Mouse (Mus musculus) frontal cortex, postnatal 25 days (tissue): Measurements from ENCODE around the gene Oip5.

ENCODE experiments used
- DNase-seq, 2 experiments: peaks; one replicate each; pipeline ENCODE4 v3.0.0; 2022; ENCODE audit warnings: low spot score in 2 of 2

The Oip5 gene

DNA sequence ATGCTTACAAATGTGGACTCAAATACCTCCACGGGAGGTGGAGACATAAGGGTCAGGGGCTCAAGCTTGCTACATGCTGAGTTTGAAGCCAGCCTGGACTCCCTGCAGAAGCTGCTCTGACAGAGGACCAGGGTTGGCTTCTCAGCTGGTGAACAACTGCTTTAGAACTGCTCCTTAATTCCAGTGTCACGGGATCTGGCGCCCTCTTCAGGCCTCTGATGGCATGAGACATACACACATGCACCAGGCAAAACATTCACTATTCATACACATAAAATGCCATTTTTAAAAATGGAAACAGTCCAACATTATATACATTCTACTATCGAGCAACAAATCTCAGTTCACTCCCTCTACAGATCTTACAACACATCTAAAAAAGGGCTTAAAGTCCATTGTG is 30.9 kb downstream of the Oip5 start:
- DNase-seq = peak; percentile 24 to 25

GRCm38 (mm10) chr2:119584282-119584681 is 34.0 kb downstream of the Oip5 start:
- no peak for DNase-seq

GRCm38 (mm10) chr2:119583439-119583838 is 34.8 kb downstream of the Oip5 start:
- DNase-seq = no peak

DNA sequence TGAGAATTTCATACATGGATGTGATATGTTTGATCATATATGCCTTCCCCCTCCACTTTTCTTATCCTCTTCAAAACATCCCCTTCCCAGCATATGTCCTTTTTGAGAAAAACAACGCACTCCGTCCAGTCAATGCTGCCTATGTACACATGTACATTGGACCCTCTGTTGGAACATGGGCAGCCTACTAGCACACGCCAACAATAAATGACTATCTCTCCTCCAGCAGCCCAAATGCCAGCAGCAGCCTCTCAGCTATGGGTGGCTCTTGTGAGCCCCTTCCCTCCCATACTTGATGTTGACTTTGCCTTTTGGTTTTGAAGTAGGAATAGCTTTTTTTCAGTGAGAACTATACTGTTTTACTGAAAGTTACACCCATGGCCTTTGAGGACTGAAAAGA is 36.7 kb downstream of the Oip5 start:
- no peak for DNase-seq

GRCm38 (mm10) chr2:119572471-119572870 is 45.8 kb downstream of the Oip5 start:
- no peak for DNase-seq

- DNase-seq = no peak
These were observed 52.0 kb downstream of the Oip5 start for GRCm38 (mm10) chr2:119566182-119566855.

DNA sequence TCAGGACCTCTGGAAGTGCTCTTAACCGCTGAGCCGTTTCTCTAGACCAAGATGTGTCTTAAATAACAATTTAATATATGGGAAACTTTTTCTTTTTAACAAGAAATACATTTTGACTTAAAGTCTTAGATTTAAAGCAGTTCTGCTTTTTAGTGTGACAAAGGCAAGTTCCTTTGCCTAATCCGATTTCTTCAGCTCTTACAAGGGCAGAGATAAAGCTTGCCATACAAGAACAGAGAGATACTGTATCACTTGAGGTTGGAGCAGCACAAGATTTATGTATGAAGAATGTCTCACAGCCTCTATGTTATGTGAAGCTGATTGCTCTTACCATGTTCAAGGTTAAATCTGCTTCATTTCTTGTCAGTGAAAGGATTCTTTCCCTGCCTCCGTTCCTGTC is 53.0 kb downstream of the Oip5 start:
- DNase-seq = no peak

GRCm38 (mm10) chr2:119561794-119562193 is 56.5 kb downstream of the Oip5 start:
- DNase-seq = no peak
